In the genomic region with DNA sequence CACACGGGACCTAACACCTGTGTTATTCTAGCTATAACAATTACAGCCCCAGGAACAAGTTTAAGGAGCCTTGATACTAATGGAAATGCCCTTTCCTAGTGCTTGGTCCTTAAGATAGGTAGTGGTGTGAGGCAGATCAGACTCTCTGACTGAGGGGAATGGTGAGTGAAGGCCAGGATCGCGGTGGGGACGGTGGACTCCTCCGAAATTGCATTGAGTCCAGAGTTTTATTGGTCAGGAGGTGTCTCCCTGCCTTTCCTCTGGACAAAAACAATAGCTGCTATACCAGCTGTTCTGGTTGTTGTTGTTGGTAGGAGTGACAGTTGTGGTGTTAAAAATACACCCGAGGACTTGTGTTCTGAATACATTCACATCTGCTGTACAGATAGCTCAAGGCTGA, we compare ENCODE assay signal across 8 mouse cellular contexts. TPM values are rescaled to one million over a fixed set of nuclear protein-coding genes. Genes with fewer than 3 reads are reported as not detected.
DNase-seq lines count a peak whose midpoint lies in the region; ATAC-seq and TF ChIP-seq lines count a peak whose summit lies in the region.

No protein-coding gene starts in this region.

- no peak for DNase-seq in heart, postnatal 25 days (ENCODE audit: low spot score)
- DNase-seq in urinary bladder, adult 18-20 months (ENCODE audit: low spot score in 2 of 2) = no peak
- no peak for DNase-seq in adrenal gland, postnatal 4 days (ENCODE audit: low spot score in 2 of 2)

- 31% methylated on average over 6 of the region's 6 CpGs for WGBS in heart, embryonic 12.5 days
- WGBS in heart, embryonic 16.5 days = 22% methylated on average over 6 of the region's 6 CpGs

- no peak overlapping the region for H3K27ac ChIP-seq in heart, embryonic 12.5 days (ENCODE audit: poor library complexity, severe bottlenecking)
- H3K27ac ChIP-seq in ES-Bruce4 (ENCODE audit: insufficient read depth, low read length) = no peak overlapping the region
- peak overlapping the region; percentile 40; the same call in 1 of the 2 replicates for H3K27ac ChIP-seq in heart, embryonic 16.5 days (ENCODE audit: low read length)

- ATAC-seq in heart, embryonic 12.5 days (ENCODE audit: insufficient number of reproducible peaks, low FRiP score) = no peak
- ATAC-seq in heart, embryonic 16.5 days (replicated peaks; ENCODE audit: extremely low read depth, insufficient read depth, low FRiP score) = no peak
- ATAC-seq in megakaryocyte-erythroid progenitor cell, adult 5-6 weeks (replicated peaks; ENCODE audit: low FRiP score, low TSS enrichment, poor library complexity, severe bottlenecking) = peak; percentile 11; the same call in 1 of the 2 replicates
- no peak for ATAC-seq in CD4-positive, CD25-positive, alpha-beta regulatory T cell, adult 4 months

- no peaks in the 10 kb centered on the region for H3K9me3 ChIP-seq in heart, embryonic 12.5 days (replicated peaks)
- H3K9me3 ChIP-seq in ES-Bruce4 (replicated peaks; ENCODE audit: control insufficient read depth, insufficient read depth, low read length, poor library complexity, severe bottlenecking) = no peaks in the 10 kb centered on the region
- H3K9me3 ChIP-seq in heart, embryonic 16.5 days (replicated peaks; ENCODE audit: control insufficient read depth, low read length) = no peaks in the 10 kb centered on the region

- TF ChIP-seq EP300 in ES-Bruce4 (IDR thresholded peaks at IDR 0.05; ENCODE audit: insufficient read depth, low read depth, low read length) = no peak

- peaks cover 43% of the 10 kb centered on the region for H3K4me1 ChIP-seq in heart, embryonic 12.5 days (replicated peaks)
- H3K4me1 ChIP-seq in ES-Bruce4 (ENCODE audit: control insufficient read depth, insufficient read depth, low read length) = peaks cover 3% of the 10 kb centered on the region
- peaks cover 43% of the 10 kb centered on the region for H3K4me1 ChIP-seq in heart, embryonic 16.5 days (ENCODE audit: control insufficient read depth, insufficient read depth, low read length)

- H3K36me3 ChIP-seq in heart, embryonic 12.5 days = no peaks in the 10 kb centered on the region
- no peaks in the 10 kb centered on the region for H3K36me3 ChIP-seq in ES-Bruce4 (ENCODE audit: control insufficient read depth, insufficient read depth, low read length, poor library complexity, severe bottlenecking)
- H3K36me3 ChIP-seq in heart, embryonic 16.5 days (ENCODE audit: control insufficient read depth, insufficient read depth) = no peaks in the 10 kb centered on the region

- no peak for TF ChIP-seq POLR2A in ES-Bruce4 (IDR thresholded peaks at IDR 0.05; ENCODE audit: insufficient read depth, low read length)

- H3K4me3 ChIP-seq in heart, embryonic 12.5 days = peak overlapping the region; percentile 100
- peak overlapping the region; percentile 90 for H3K4me3 ChIP-seq in ES-Bruce4 (ENCODE audit: low read depth, low read length)
- H3K4me3 ChIP-seq in heart, embryonic 16.5 days (ENCODE audit: low read length) = peak overlapping the region; percentile 88

- H3K27me3 ChIP-seq in heart, embryonic 12.5 days (replicated peaks) = no peaks in the 10 kb centered on the region
- no peaks in the 10 kb centered on the region for H3K27me3 ChIP-seq in ES-Bruce4 (ENCODE audit: control insufficient read depth, insufficient read depth, low read length, poor library complexity, severe bottlenecking)
- no peaks in the 10 kb centered on the region for H3K27me3 ChIP-seq in heart, embryonic 16.5 days (ENCODE audit: control insufficient read depth, insufficient read depth, low read length)

- intact Hi-C loops in heart, postnatal 25 days (cut with DNase I) = loop anchor here (2.0 to 5.0 kb wide), 2 partner anchors 24 to 58 kb away; no protein-coding TSS in a partner anchor

- TF ChIP-seq CTCF in ES-Bruce4 (IDR thresholded peaks at IDR 0.05; ENCODE audit: low read depth, low read length) = no peak

- H3K4me2 ChIP-seq in heart, embryonic 12.5 days = peak overlapping the region; percentile 93
- H3K4me2 ChIP-seq in heart, embryonic 16.5 days (ENCODE audit: low read depth, low read length) = peak overlapping the region; percentile 96

- H3K9ac ChIP-seq in heart, embryonic 12.5 days = peak overlapping the region; percentile 97
- peak overlapping the region; percentile 95 for H3K9ac ChIP-seq in ES-Bruce4 (ENCODE audit: low read depth, poor library complexity, severe bottlenecking)
- H3K9ac ChIP-seq in heart, embryonic 16.5 days (ENCODE audit: low read length) = peak overlapping the region; percentile 93

RNA-seq across cellular contexts. Expression of gene Dgkd, which starts 1.3 kb away (rescaled TPM):
- 24.1 TPM in 2 replicates for polyA plus RNA-seq in heart, embryonic 12.5 days (2016; fragmentation: Nextera tagmentation; extraction: Ambion mirVana)
- 10 to 100 TPM; 56.5 to 56.7 TPM for total RNA-seq in heart, postnatal 25 days (2021)
- 60.2 and 62.4 TPM in 2 replicates for polyA plus RNA-seq in ES-Bruce4 (2011; ENCODE audit: insufficient read depth, insufficient read length, low read depth, missing spikeins)
- 22.6 and 25.0 TPM in 2 replicates for polyA plus RNA-seq in heart, embryonic 16.5 days (2015; fragmentation: Nextera tagmentation; extraction: Ambion mirVana)
- 35.7 and 42.1 TPM in 2 replicates for total RNA-seq in megakaryocyte-erythroid progenitor cell, adult 5-6 weeks (2014; fragmentation: Nextera tagmentation)
- 17.5 and 26.8 TPM in 2 replicates for total RNA-seq in megakaryocyte-erythroid progenitor cell, adult 5-6 weeks (2017)
- 10 to 100 TPM; 38.7 to 57.0 TPM for polyA plus RNA-seq in CD4-positive, CD25-positive, alpha-beta regulatory T cell, adult 4 months (2017; shearing (Covaris generic))
- total RNA-seq in adrenal gland, postnatal 4 days (2021) = 10 to 100 TPM; 63.1 to 64.2 TPM

RNA-seq across cellular contexts. Expression of gene Sag, which starts 50.9 kb away (rescaled TPM):
- polyA plus RNA-seq in heart, embryonic 12.5 days (2016; fragmentation: Nextera tagmentation; extraction: Ambion mirVana) = 0.70 and 1.2 TPM in 2 replicates
- under 1 TPM; 0.20 to 0.39 TPM for total RNA-seq in heart, postnatal 25 days (2021)
- polyA plus RNA-seq in ES-Bruce4 (2011; ENCODE audit: insufficient read depth, insufficient read length, low read depth, missing spikeins) = 2.8 and 3.0 TPM in 2 replicates
- polyA plus RNA-seq in heart, embryonic 16.5 days (2015; fragmentation: Nextera tagmentation; extraction: Ambion mirVana) = 0.75 and 1.0 TPM in 2 replicates
- 2.1 and 3.2 TPM in 2 replicates for total RNA-seq in megakaryocyte-erythroid progenitor cell, adult 5-6 weeks (2014; fragmentation: Nextera tagmentation)
- 0.95 and 2.0 TPM in 2 replicates for total RNA-seq in megakaryocyte-erythroid progenitor cell, adult 5-6 weeks (2017)
- 1 to 10 TPM; 6.2 to 6.4 TPM for polyA plus RNA-seq in CD4-positive, CD25-positive, alpha-beta regulatory T cell, adult 4 months (2017; shearing (Covaris generic))
- 1 to 10 TPM; 1.7 to 2.0 TPM for total RNA-seq in adrenal gland, postnatal 4 days (2021)
